11 mouse cellular contexts compared by ENCODE assay signal in genomic region chr16:4596836-4597235, GRCm38 (mm10). TPM values are rescaled to one million over a fixed set of nuclear protein-coding genes. Genes with fewer than 3 reads are reported as not detected.
DNase-seq lines count a peak whose midpoint lies in the region; ATAC-seq lines count a peak whose summit lies in the region.
"Had no signal": no experiment of that assay in that cellular context is flagged by ENCODE, and none has a peak within 500 bp of the region (broad histone marks: within the 10 kb centered on the region; RNA-seq: fewer than 3 reads in every experiment).

No protein-coding gene starts in this region.

- H3K9me3 ChIP-seq in heart, embryonic 16.5 days (replicated peaks; ENCODE audit: control insufficient read depth, low read length) = no peaks in the 10 kb centered on the region
- H3K9me3 ChIP-seq in embryonic facial prominence, embryonic 10.5 days = no peaks in the 10 kb centered on the region
- no peaks in the 10 kb centered on the region for H3K9me3 ChIP-seq in hindbrain, embryonic 14.5 days (ENCODE audit: control insufficient read depth, low read length)
- H3K9me3 ChIP-seq in midbrain, embryonic 16.5 days (replicated peaks; ENCODE audit: control insufficient read depth, low read length, poor library complexity, severe bottlenecking) = no peaks in the 10 kb centered on the region
- H3K9me3 ChIP-seq: liver, embryonic 15.5 days had no signal

- H3K4me1 ChIP-seq in heart, embryonic 16.5 days (ENCODE audit: control insufficient read depth, insufficient read depth, low read length) = peaks cover 72% of the 10 kb centered on the region
- H3K4me1 ChIP-seq in embryonic facial prominence, embryonic 10.5 days = peaks cover 93% of the 10 kb centered on the region
- H3K4me1 ChIP-seq in hindbrain, embryonic 14.5 days (replicated peaks; ENCODE audit: control insufficient read depth, insufficient read depth, low read length) = peaks cover 52% of the 10 kb centered on the region
- H3K4me1 ChIP-seq in midbrain, embryonic 16.5 days (ENCODE audit: control insufficient read depth, insufficient read depth, low read length) = peaks cover 49% of the 10 kb centered on the region

- no peak overlapping the region for H3K4me3 ChIP-seq in heart, embryonic 16.5 days (ENCODE audit: low read length)
- peak overlapping the region; percentile 83 for H3K4me3 ChIP-seq in embryonic facial prominence, embryonic 10.5 days
- H3K4me3 ChIP-seq in hindbrain, embryonic 14.5 days (replicated peaks; ENCODE audit: low read length) = peak overlapping the region; percentile 87; the same call in 1 of the 2 replicates
- peak overlapping the region; percentile 68; the same call in 1 of the 2 replicates for H3K4me3 ChIP-seq in midbrain, embryonic 16.5 days (ENCODE audit: low read depth, low read length)
- H3K4me3 ChIP-seq: liver, embryonic 15.5 days had no signal

- no peaks in the 10 kb centered on the region for H3K36me3 ChIP-seq in heart, embryonic 16.5 days (ENCODE audit: control insufficient read depth, insufficient read depth)
- 0 out of 2 replicates have a peak, but pooled peaks cover 2% of the 10 kb centered on the region for H3K36me3 ChIP-seq in embryonic facial prominence, embryonic 10.5 days (replicated peaks)
- no peaks in the 10 kb centered on the region for H3K36me3 ChIP-seq in hindbrain, embryonic 14.5 days (replicated peaks; ENCODE audit: control insufficient read depth, insufficient read depth)
- H3K36me3 ChIP-seq in midbrain, embryonic 16.5 days (ENCODE audit: control insufficient read depth, insufficient read depth, low read length) = no peaks in the 10 kb centered on the region
- H3K36me3 ChIP-seq: liver, embryonic 15.5 days had no signal

- DNase-seq in heart, adult 8-10 months (ENCODE audit: low spot score) = no peak
- peak; percentile 7 for DNase-seq in embryonic facial prominence, embryonic 10.5 days (ENCODE audit: low spot score)
- no peak for DNase-seq in hindbrain, embryonic 14.5 days (ENCODE audit: low spot score)
- DNase-seq in cerebellum, adult 8-10 months = no peak
- no peak for DNase-seq in gastrocnemius, postnatal 4 days (ENCODE audit: low spot score in 2 of 2)
- no peak for DNase-seq in lung, adult 18-20 months
- DNase-seq: adrenal gland, postnatal 14 days; thymus, postnatal 4 days had no signal

- H3K27me3 ChIP-seq in heart, embryonic 16.5 days (ENCODE audit: control insufficient read depth, insufficient read depth, low read length) = no peaks in the 10 kb centered on the region
- H3K27me3 ChIP-seq in embryonic facial prominence, embryonic 10.5 days (replicated peaks; ENCODE audit: low read depth, poor library complexity, severe bottlenecking) = no peaks in the 10 kb centered on the region
- no peaks in the 10 kb centered on the region for H3K27me3 ChIP-seq in hindbrain, embryonic 14.5 days (ENCODE audit: control insufficient read depth, insufficient read depth, low read length)
- no peaks in the 10 kb centered on the region for H3K27me3 ChIP-seq in midbrain, embryonic 16.5 days (ENCODE audit: control insufficient read depth, insufficient read depth, low read depth, low read length)

- no peak for ATAC-seq in heart, embryonic 16.5 days (replicated peaks; ENCODE audit: extremely low read depth, insufficient read depth, low FRiP score)
- ATAC-seq in hindbrain, embryonic 14.5 days (ENCODE audit: low FRiP score) = no peak
- no peak for ATAC-seq in midbrain, embryonic 16.5 days

- H3K4me2 ChIP-seq in heart, embryonic 16.5 days (ENCODE audit: low read depth, low read length) = peak overlapping the region; percentile 67
- peak overlapping the region; percentile 91 for H3K4me2 ChIP-seq in hindbrain, embryonic 14.5 days (replicated peaks)
- H3K4me2 ChIP-seq in midbrain, embryonic 16.5 days (ENCODE audit: low read length) = peak overlapping the region; percentile 92

- 64% methylated on average over 2 of the region's 2 CpGs for WGBS in heart, embryonic 16.5 days
- 49% methylated on average over 2 of the region's 2 CpGs for WGBS in embryonic facial prominence, embryonic 10.5 days
- 26% methylated on average over 2 of the region's 2 CpGs for WGBS in hindbrain, embryonic 14.5 days
- 34% methylated on average over 2 of the region's 2 CpGs for WGBS in midbrain, embryonic 16.5 days

- H3K9ac ChIP-seq in heart, embryonic 16.5 days (ENCODE audit: low read length) = no peak overlapping the region; the same call in 1 of the 2 replicates
- peak overlapping the region; percentile 98; the same call in 1 of the 2 replicates for H3K9ac ChIP-seq in hindbrain, embryonic 14.5 days
- peak overlapping the region; percentile 18; the same call in 1 of the 2 replicates for H3K9ac ChIP-seq in midbrain, embryonic 16.5 days (ENCODE audit: low read depth, low read length)

- peak overlapping the region; percentile 6 for H3K27ac ChIP-seq in heart, embryonic 16.5 days (ENCODE audit: low read length)
- H3K27ac ChIP-seq in embryonic facial prominence, embryonic 10.5 days (replicated peaks) = peak overlapping the region; percentile 96
- 0 out of 2 replicates have a peak overlapping the region, but pooled peaks have one; percentile 26 for H3K27ac ChIP-seq in hindbrain, embryonic 14.5 days
- no peak overlapping the region for H3K27ac ChIP-seq in midbrain, embryonic 16.5 days (ENCODE audit: low read length)
- H3K27ac ChIP-seq: liver, embryonic 15.5 days had no signal

RNA-seq across cellular contexts. Expression of gene Glis2, which starts 2.3 kb away (rescaled TPM):
- 12.3 and 14.2 TPM in 2 replicates for polyA plus RNA-seq in heart, embryonic 16.5 days (2015; fragmentation: Nextera tagmentation; extraction: Ambion mirVana)
- total RNA-seq in heart, adult 8-10 months (2022) = 10 to 100 TPM in 2 of 4 experiments, 1 to 10 TPM in 2; 7.3 to 13.5 (median 9.5) TPM
- 22.2 and 22.3 TPM in 2 replicates for polyA plus RNA-seq in embryonic facial prominence, embryonic 10.5 days (2016; fragmentation: Nextera tagmentation; extraction: Ambion mirVana)
- polyA plus RNA-seq in hindbrain, embryonic 14.5 days (2014; fragmentation: Nextera tagmentation; extraction: Ambion mirVana) = 18.1 and 19.0 TPM in 2 replicates
- polyA plus RNA-seq in midbrain, embryonic 16.5 days (2015; fragmentation: Nextera tagmentation; extraction: Ambion mirVana) = 13.0 and 14.0 TPM in 2 replicates
- total RNA-seq in gastrocnemius, postnatal 4 days (2021) = 10 to 100 TPM; 41.4 to 45.9 TPM

RNA-seq across cellular contexts. Expression of gene Pam16, which starts 28.0 kb away (rescaled TPM):
- polyA plus RNA-seq in heart, embryonic 16.5 days (2015; fragmentation: Nextera tagmentation; extraction: Ambion mirVana) = 91.2 and 122 TPM in 2 replicates
- 100 to 1,000 TPM; 145 to 188 (median 160) TPM for total RNA-seq in heart, adult 8-10 months (2022)
- polyA plus RNA-seq in embryonic facial prominence, embryonic 10.5 days (2016; fragmentation: Nextera tagmentation; extraction: Ambion mirVana) = 92.6 and 97.5 TPM in 2 replicates
- polyA plus RNA-seq in hindbrain, embryonic 14.5 days (2014; fragmentation: Nextera tagmentation; extraction: Ambion mirVana) = 174 and 193 TPM in 2 replicates
- 144 and 153 TPM in 2 replicates for polyA plus RNA-seq in midbrain, embryonic 16.5 days (2015; fragmentation: Nextera tagmentation; extraction: Ambion mirVana)
- 10 to 100 TPM; 77.1 TPM for total RNA-seq in gastrocnemius, postnatal 4 days (2021)

RNA-seq across cellular contexts. Expression of gene Tfap4, which starts 37.2 kb away (rescaled TPM):
- 5.6 and 8.1 TPM in 2 replicates for polyA plus RNA-seq in heart, embryonic 16.5 days (2015; fragmentation: Nextera tagmentation; extraction: Ambion mirVana)
- total RNA-seq in heart, adult 8-10 months (2022) = 1 to 10 TPM; 2.8 to 6.2 (median 3.6) TPM
- polyA plus RNA-seq in embryonic facial prominence, embryonic 10.5 days (2016; fragmentation: Nextera tagmentation; extraction: Ambion mirVana) = 37.7 and 39.5 TPM in 2 replicates
- polyA plus RNA-seq in hindbrain, embryonic 14.5 days (2014; fragmentation: Nextera tagmentation; extraction: Ambion mirVana) = 8.2 and 8.8 TPM in 2 replicates
- polyA plus RNA-seq in midbrain, embryonic 16.5 days (2015; fragmentation: Nextera tagmentation; extraction: Ambion mirVana) = 8.0 and 9.1 TPM in 2 replicates
- 10 to 100 TPM; 10.5 to 11.6 TPM for total RNA-seq in gastrocnemius, postnatal 4 days (2021)

RNA-seq across cellular contexts. Expression of gene Vasn, which starts 42.9 kb away (rescaled TPM):
- 15.7 and 17.2 TPM in 2 replicates for polyA plus RNA-seq in heart, embryonic 16.5 days (2015; fragmentation: Nextera tagmentation; extraction: Ambion mirVana)
- total RNA-seq in heart, adult 8-10 months (2022) = 1 to 10 TPM; 6.9 to 9.3 (median 8.1) TPM
- polyA plus RNA-seq in embryonic facial prominence, embryonic 10.5 days (2016; fragmentation: Nextera tagmentation; extraction: Ambion mirVana) = 14.4 and 16.2 TPM in 2 replicates
- polyA plus RNA-seq in hindbrain, embryonic 14.5 days (2014; fragmentation: Nextera tagmentation; extraction: Ambion mirVana) = 6.4 and 6.6 TPM in 2 replicates
- 4.2 and 4.3 TPM in 2 replicates for polyA plus RNA-seq in midbrain, embryonic 16.5 days (2015; fragmentation: Nextera tagmentation; extraction: Ambion mirVana)
- total RNA-seq in gastrocnemius, postnatal 4 days (2021) = 10 to 100 TPM; 11.7 to 15.1 TPM

RNA-seq across cellular contexts. Expression of gene Dnaja3, which starts 43.0 kb away (rescaled TPM):
- 87.5 and 88.7 TPM in 2 replicates for polyA plus RNA-seq in heart, embryonic 16.5 days (2015; fragmentation: Nextera tagmentation; extraction: Ambion mirVana)
- 100 to 1,000 TPM; 146 to 154 (median 153) TPM for total RNA-seq in heart, adult 8-10 months (2022)
- polyA plus RNA-seq in embryonic facial prominence, embryonic 10.5 days (2016; fragmentation: Nextera tagmentation; extraction: Ambion mirVana) = 66.6 and 66.7 TPM in 2 replicates
- 54.6 and 64.8 TPM in 2 replicates for polyA plus RNA-seq in hindbrain, embryonic 14.5 days (2014; fragmentation: Nextera tagmentation; extraction: Ambion mirVana)
- 69.2 and 70.2 TPM in 2 replicates for polyA plus RNA-seq in midbrain, embryonic 16.5 days (2015; fragmentation: Nextera tagmentation; extraction: Ambion mirVana)
- 10 to 100 TPM; 61.8 to 62.1 TPM for total RNA-seq in gastrocnemius, postnatal 4 days (2021)
